Mouse (Mus musculus) left cerebral cortex, postnatal 4 days (tissue): ENCODE measurements around the gene Phox2b. TPM values are rescaled to one million over a fixed set of nuclear protein-coding genes. Genes with fewer than 3 reads are reported as not detected.
A peak's percentile ranks its signal among the peaks of the same experiment; 100 is the strongest.

Experiments
- DNase-seq: peaks from one replicate; pipeline ENCODE4 v3.0.0-alpha.2; 2022
- intact Hi-C: fragments of 180-260 bp; cut with DNase I; formaldehyde crosslinking; loops from one replicate; pipeline ENCODE4 v1.15.1; 2025
- microRNA-seq: library from miRNA; unstranded; fragments of <30 nt; microRNA quantifications from one replicate; pipeline ENCODE4 v1.2.0, GENCODE M21; 2022
- total RNA-seq, 2 experiments: library from RNA; stranded (reverse); gene quantifications; 2 replicates each; pipeline ENCODE4 v1.2.3; 2021

Gene Phox2b
- total RNA-seq, 2 experiments from 2014 or later: not detected

DNA sequence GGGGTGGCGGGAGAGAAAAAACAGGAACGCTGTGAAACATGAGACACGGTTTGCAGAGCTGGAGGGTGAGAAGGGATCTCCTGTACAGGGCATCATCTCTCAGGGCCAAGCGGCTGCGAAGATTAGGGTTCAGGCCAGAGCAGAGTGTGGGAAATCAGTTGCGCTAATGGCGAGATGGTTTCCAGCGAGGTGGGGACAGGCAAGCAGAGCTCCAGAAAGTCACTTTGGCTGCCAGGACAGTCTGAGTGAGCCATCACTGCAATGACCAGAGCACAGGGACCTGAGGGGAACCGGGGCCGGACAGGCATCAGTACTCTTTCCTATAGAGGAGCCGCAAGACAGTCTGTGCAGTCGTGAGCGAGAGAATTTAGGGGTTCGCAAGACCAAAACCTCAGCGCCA lies 3.9 kb downstream of the Phox2b start:
- intact Hi-C loops: loop anchor here (5.0 kb wide), 1 partner anchor 137 kb away; no protein-coding TSS in a partner anchor
- DNase-seq: no peak

DNA sequence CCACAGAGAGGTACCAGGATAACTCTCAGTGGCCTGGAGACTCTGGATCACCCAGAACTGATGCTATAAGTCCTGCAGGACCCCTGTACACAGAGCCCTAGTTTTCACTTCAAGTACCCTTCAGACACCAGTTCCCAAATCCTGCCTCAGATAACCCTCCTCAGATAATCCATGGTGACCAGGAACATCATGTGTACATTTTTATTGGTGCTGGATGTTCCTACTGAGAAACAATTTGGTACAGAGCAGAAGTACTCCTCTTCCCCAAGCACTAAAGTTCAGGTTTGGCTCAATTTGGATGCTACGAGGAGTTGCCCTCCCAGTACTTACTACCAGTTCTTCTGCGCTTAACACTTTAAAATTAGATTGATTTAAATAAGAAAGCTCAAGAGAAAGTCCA lies 5.1 kb downstream of the Phox2b start:
- no peak for DNase-seq
- intact Hi-C loops: no loop called here

DNA sequence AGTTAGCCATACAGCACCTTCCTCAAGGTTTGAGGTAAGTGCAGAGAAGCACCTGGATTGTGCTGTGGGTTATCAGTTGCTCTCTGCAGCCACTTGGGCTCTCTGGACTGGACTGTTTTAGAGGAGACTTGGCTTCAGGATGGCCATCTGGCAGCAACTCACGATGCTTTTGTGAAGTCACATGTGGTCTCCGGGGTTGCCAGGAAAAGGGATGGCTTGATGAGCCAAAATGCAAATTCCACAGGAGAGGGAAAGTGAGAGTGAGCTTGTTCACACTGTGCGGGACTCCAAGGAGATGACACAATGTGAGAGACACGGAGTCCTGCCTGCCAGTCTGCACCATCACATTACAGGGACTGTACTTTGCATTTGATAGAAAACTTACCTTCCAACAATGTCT lies 7.3 kb downstream of the Phox2b start:
- intact Hi-C loops: no loop called here
- peak; percentile 79 for DNase-seq

DNA sequence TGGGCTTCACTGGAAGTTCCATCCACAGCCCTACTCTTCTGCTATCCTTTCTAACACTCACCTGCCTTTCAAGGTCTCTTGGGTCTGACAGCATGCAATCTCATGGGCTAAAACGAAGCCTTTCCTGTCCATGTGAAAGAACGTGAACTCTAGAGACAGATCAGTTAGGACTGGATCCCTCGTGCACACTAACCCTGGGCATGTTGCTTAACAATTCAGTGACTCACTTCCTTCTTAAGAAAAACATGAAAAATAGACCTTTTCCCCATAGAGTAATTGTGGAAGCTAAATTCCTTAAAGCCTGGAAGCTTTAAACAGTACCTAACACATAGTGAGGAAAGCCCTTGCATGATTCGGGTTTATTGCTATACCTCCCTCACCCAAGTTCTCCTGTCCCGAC lies 8.2 kb downstream of the Phox2b start:
- DNase-seq: no peak
- intact Hi-C loops: no loop called here

DNA sequence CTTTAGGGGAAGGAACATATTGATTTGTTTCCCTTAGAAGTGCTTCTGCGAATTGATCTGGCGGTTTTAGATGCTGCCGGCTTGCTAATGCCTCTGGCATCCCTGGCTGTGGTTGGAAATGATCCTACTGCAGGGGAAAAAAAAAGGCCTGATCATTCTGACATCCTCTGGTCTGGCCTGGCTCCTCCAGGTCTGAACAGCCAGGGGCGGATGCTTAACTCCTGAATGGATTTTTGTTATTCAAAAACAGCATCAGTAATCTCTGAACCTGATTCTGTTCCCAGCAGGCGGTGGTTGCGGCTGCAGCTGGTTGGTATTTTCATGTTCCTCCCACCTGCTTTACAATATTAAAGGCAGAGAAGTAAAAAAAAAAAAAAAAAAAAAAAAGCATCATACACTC lies 16.0 kb downstream of the Phox2b start:
- no peak for DNase-seq
- intact Hi-C loops: no loop called here

DNA sequence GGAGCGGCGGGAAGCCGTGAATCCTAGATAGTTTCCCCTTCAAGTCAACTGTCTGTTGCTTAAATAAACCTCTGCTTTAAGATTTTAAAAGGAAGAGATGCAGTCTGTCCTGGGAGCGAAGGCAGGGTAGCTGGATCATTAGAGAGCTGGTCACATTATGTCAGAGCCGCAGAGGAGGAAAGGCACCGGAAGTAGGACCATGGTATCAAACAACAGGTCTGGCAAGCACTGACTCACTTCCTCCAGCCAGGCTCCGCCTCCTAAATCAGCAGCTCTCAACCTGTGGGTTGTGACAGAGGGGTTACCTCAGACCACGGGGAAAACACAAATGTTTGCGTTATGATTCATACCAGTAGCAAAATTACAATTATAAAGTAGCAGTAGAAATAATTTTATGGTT lies 35.5 kb downstream of the Phox2b start:
- intact Hi-C loops: no loop called here
- no peak for DNase-seq

DNA sequence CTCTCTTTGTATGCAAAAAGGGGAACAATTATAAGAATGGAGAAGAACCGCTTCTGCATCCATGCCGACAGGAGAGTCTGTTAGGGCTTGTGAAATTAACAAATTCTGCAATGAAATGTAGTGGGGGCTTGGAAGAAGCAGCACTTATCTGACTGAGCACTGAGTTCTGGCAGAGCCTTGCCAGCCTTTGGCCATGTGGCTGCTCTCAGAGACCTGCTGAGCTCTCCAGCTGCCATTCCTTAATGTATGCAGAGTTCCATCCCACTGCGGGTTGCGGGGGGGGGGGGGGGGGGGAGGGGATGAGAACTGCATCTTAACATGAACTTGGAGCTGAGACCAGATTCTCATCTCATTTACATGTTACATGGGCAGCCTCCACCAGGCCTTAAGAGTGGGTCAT lies 38.6 kb downstream of the Phox2b start:
- DNase-seq: peak; percentile 35
- intact Hi-C loops: no loop called here

DNA sequence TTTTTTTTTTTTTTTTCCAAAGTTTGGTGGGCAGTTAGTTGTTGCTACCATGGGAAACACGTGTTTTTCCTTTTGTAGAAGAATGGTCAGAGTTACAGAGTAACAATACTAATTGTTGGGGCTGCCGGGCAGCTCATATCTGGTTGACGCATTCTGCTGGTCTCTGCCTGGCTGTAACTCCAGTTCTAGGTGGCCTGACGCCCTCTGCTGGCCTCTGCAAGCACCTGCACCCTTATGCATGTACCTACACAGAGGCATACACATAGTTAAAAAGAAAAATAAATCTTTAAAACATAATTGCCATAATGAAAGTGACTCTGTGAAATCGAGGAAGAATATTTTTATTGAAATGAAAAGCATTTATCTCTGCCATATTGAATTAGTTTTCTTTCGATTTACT lies 41.3 kb downstream of the Phox2b start:
- intact Hi-C loops: no loop called here
- DNase-seq: no peak

DNA sequence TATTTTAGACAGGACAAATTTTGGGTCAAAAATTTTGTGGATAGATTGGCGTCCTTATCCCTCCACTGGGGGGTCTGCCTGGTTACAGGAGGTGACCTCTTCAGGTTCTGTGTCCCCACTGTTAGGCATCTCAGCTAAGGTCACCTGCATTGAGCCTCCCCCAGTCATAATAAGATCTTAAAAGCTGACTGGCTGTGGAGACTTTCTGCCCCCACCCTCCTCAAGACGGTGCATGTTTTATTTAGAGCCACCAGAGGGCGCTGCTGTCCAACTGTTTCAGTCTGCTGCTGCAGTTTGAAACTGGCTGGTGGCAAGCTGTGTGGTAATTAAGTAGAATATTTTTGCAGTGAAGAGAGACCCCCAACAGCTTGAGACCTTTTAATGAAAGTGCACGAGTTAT lies 51.1 kb downstream of the Phox2b start:
- intact Hi-C loops: loop anchor here (5.0 kb wide), 1 partner anchor 189 kb away; no protein-coding TSS in a partner anchor
- DNase-seq: peak; percentile 45

Small RNAs within 50 kb of the gene (microRNA-seq; reads per million reads assigned to microRNA genes)
- not detected for gene Gm23841

Other genes starting within 250 kb of the Phox2b start
- 10 to 100 TPM; 60.6 to 66.2 TPM for gene Tmem33, start 161.3 kb upstream of the Phox2b start, total RNA-seq
- gene Slc30a9, start 207.7 kb upstream of the Phox2b start, total RNA-seq: 100 to 1,000 TPM; 139 to 149 TPM